Mouse (Mus musculus) cerebellum, adult 2 months (tissue): ENCODE measurements around the gene Dlg1. TPM values are rescaled to one million over a fixed set of nuclear protein-coding genes. Genes with fewer than 3 reads are reported as not detected.

ENCODE experiments used
- DNase-seq, 2 experiments: peaks; one replicate each; pipeline ENCODE4 v3.0.0; 2021
- H3K27ac ChIP-seq: fragments of 200-500 bp; 2 replicates; pipeline ENCODE4 v1.5.1; 2012; ENCODE audit warnings: low read length, control low read depth, inconsistent platforms; ENCODE audit not compliant: insufficient read depth
- H3K27me3 ChIP-seq: fragments of 200-500 bp; 2 replicates; pipeline ENCODE4 v1.6.1; 2012; ENCODE audit warnings: inconsistent platforms, mild to moderate bottlenecking, low read length, moderate library complexity; ENCODE audit not compliant: control insufficient read depth, insufficient read depth
- H3K4me1 ChIP-seq: fragments of 200-500 bp; 2 replicates; pipeline ENCODE4 v1.6.1; 2011; ENCODE audit warnings: low read length; ENCODE audit not compliant: control insufficient read depth, insufficient read depth
- H3K4me3 ChIP-seq: fragments of 200-500 bp; replicated peaks from 2 replicates; pipeline ENCODE3; 2011; ENCODE audit warnings: mild to moderate bottlenecking, low read depth, low read length, control low read depth; ENCODE audit not compliant: insufficient read depth
- CTCF ChIP-seq: fragments of 200-500 bp; IDR thresholded peaks from 2 replicates; pipeline ENCODE4 v1.5.1; 2011; ENCODE audit warnings: low read depth, mild to moderate bottlenecking, control low read depth, low read length, moderate library complexity, borderline replicate concordance; ENCODE audit not compliant: insufficient read depth
- POLR2A ChIP-seq: fragments of 200-500 bp; IDR thresholded peaks from 2 replicates; pipeline ENCODE4 v1.6.1; 2011; ENCODE audit warnings: low read length, control low read depth, borderline replicate concordance; ENCODE audit not compliant: insufficient read depth
- WGBS: fragments of 180-500 bp; shearing (Covaris S2); methylation state at CpG from one replicate; pipeline ENCODE4 v1.1.7; 2018; 5-methylcytosine and 5-hydroxymethylcytosine counted together
- polyA plus RNA-seq: library from polyadenylated mRNA; depleted of rRNA; stranded (reverse); fragments of >200 nt; gene quantifications from 2 replicates; pipeline ENCODE4 v1.2.3, GENCODE M21; 2012; rRNA removed

Dlg1 gene
- polyA plus RNA-seq, 1 experiment: 82.2 TPM

- TF ChIP-seq CTCF (no peak), POLR2A (no peak)
- peaks cover 3% of the 10 kb centered on the region; the same call in 1 of the 2 replicates for H3K4me1 ChIP-seq
- no peak for DNase-seq
- no peak overlapping the region for H3K27ac ChIP-seq
- no peaks in the 10 kb centered on the region for H3K27me3 ChIP-seq
- H3K4me3 ChIP-seq: no peak overlapping the region
- WGBS: 52% methylated on average over 20 of the region's 20 CpGs
Measured at GRCm38 (mm10) chr16:31905891-31906825, 242.9 kb downstream of the Dlg1 start.

- TF ChIP-seq CTCF (no peak), POLR2A (no peak)
- H3K4me1 ChIP-seq: peaks cover 3% of the 10 kb centered on the region; the same call in 1 of the 2 replicates
- no peak overlapping the region for H3K4me3 ChIP-seq
- no peak for DNase-seq
- 50% methylated on average over 9 of the region's 9 CpGs for WGBS
- no peak overlapping the region for H3K27ac ChIP-seq
- no peaks in the 10 kb centered on the region for H3K27me3 ChIP-seq
Measured at GRCm38 (mm10) chr16:31906896-31907295, 243.7 kb downstream of the Dlg1 start.

- DNase-seq: no peak
- Histone ChIP-seq H3K27ac (no peak overlapping the region), H3K4me1 (peaks cover 3% of the 10 kb centered on the region; the same call in 1 of the 2 replicates), H3K27me3 (no peaks in the 10 kb centered on the region), H3K4me3 (no peak overlapping the region)
- 69% methylated on average over 11 of the region's 11 CpGs for WGBS
- TF ChIP-seq CTCF (no peak), POLR2A (no peak)
Measured at GRCm38 (mm10) chr16:31908959-31909358, 245.7 kb downstream of the Dlg1 start.

GRCm38 (mm10) chr16:31910281-31910847 lies 247.1 kb downstream of the Dlg1 start:
- Histone ChIP-seq H3K4me1 (peaks cover 3% of the 10 kb centered on the region; the same call in 1 of the 2 replicates), H3K27me3 (no peaks in the 10 kb centered on the region), H3K4me3 (no peak overlapping the region), H3K27ac (no peak overlapping the region)
- WGBS: 80% methylated on average over 10 of the region's 10 CpGs
- TF ChIP-seq POLR2A (no peak), CTCF (no peak)
- no peak for DNase-seq

- 88% methylated on average over 11 of the region's 11 CpGs for WGBS
- no peak overlapping the region for H3K4me3 ChIP-seq
- no peak for DNase-seq
- TF ChIP-seq CTCF (no peak), POLR2A (no peak)
- H3K4me1 ChIP-seq: 0 out of 2 replicates have a peak, but pooled peaks cover 3% of the 10 kb centered on the region
- H3K27ac ChIP-seq: no peak overlapping the region
- H3K27me3 ChIP-seq: no peaks in the 10 kb centered on the region
Measured at GRCm38 (mm10) chr16:31917776-31918175, 254.5 kb downstream of the Dlg1 start.

GRCm38 (mm10) chr16:31918248-31918724 lies 255.0 kb downstream of the Dlg1 start:
- peak; percentile 85 to 90 for DNase-seq
- Histone ChIP-seq H3K4me3 (no peak overlapping the region), H3K27me3 (no peaks in the 10 kb centered on the region), H3K27ac (no peak overlapping the region), H3K4me1 (0 out of 2 replicates have a peak, but pooled peaks cover 3% of the 10 kb centered on the region)
- WGBS: 2% methylated on average over 14 of the region's 14 CpGs
- TF ChIP-seq POLR2A: no peak
- peak; percentile 94 for TF ChIP-seq CTCF

- TF ChIP-seq POLR2A: no peak
- TF ChIP-seq CTCF: no peak
- no peak overlapping the region for H3K4me3 ChIP-seq
- no peak overlapping the region for H3K27ac ChIP-seq
- DNase-seq: no peak
- H3K4me1 ChIP-seq: no peaks in the 10 kb centered on the region
- H3K27me3 ChIP-seq: no peaks in the 10 kb centered on the region
- WGBS: 91% methylated on average over 6 of the region's 6 CpGs
Measured at GRCm38 (mm10) chr16:31924368-31924767, 261.1 kb downstream of the Dlg1 start.

Other genes with a start within 250 kb of the Dlg1 start
- gene Bdh1, start 241.2 kb upstream of the Dlg1 start, polyA plus RNA-seq: 186 and 197 TPM in 2 replicates
- 0.75 and 1.1 TPM in 2 replicates for gene Meltf, start 215.4 kb downstream of the Dlg1 start, polyA plus RNA-seq